Mouse (Mus musculus) ES-Bruce4 (cell line): Measurements from ENCODE around the gene Hint3.

Experiments used
- EP300 ChIP-seq: IDR thresholded peaks from 2 replicates; pipeline ENCODE4 v1.6.1; 2011; ENCODE audit warnings: low read depth, low read length; ENCODE audit not compliant: insufficient read depth
- POLR2A ChIP-seq: IDR thresholded peaks from one replicate; pipeline ENCODE4 v1.8.1; 2011; ENCODE audit warnings: low read length; ENCODE audit not compliant: insufficient read depth

GRCm38 (mm10) chr10:30678051-30678450 is 48.6 kb upstream of the Hint3 start:
- TF ChIP-seq POLR2A (no peak), EP300 (no peak)
